Mouse (Mus musculus): ENCODE results near the gene Edil3.

Edil3 gene

GRCm38 (mm10) chr13:89238104-89238503 lies 416.8 kb downstream of the Edil3 start:
- no peak for DNase-seq (ENCODE audit: low read depth, low spot score)

- DNase-seq (ENCODE audit: low read depth, low spot score), result no peak
Measured at GRCm38 (mm10) chr13:89253990-89254642, 432.8 kb downstream of the Edil3 start.

GRCm38 (mm10) chr13:89256906-89257305 lies 435.6 kb downstream of the Edil3 start:
- DNase-seq (ENCODE audit: low read depth, low spot score), result no peak

- DNase-seq (ENCODE audit: low read depth, low spot score), result no peak
Measured at GRCm38 (mm10) chr13:89286696-89287305, 465.5 kb downstream of the Edil3 start.

- no peak for DNase-seq (ENCODE audit: low read depth, low spot score)
Measured at GRCm38 (mm10) chr13:89288201-89288600, 466.9 kb downstream of the Edil3 start.

GRCm38 (mm10) chr13:89321155-89321554 lies 499.9 kb downstream of the Edil3 start:
- DNase-seq (ENCODE audit: low read depth, low spot score), result no peak

GRCm38 (mm10) chr13:89324282-89324681 lies 503.0 kb downstream of the Edil3 start:
- peak; percentile 1 for DNase-seq (ENCODE audit: low read depth, low spot score)

- DNase-seq (ENCODE audit: low read depth, low spot score), result peak; percentile 34
Measured at GRCm38 (mm10) chr13:89334494-89334893, 513.2 kb downstream of the Edil3 start.

GRCm38 (mm10) chr13:89335908-89336579 lies 514.8 kb downstream of the Edil3 start:
- DNase-seq (ENCODE audit: low read depth, low spot score), result no peak

- DNase-seq (ENCODE audit: low read depth, low spot score), result no peak
Measured at GRCm38 (mm10) chr13:89339055-89339454, 517.8 kb downstream of the Edil3 start.

- DNase-seq (ENCODE audit: low read depth, low spot score), result no peak
Measured at GRCm38 (mm10) chr13:89339776-89340175, 518.5 kb downstream of the Edil3 start.

- no peak for DNase-seq (ENCODE audit: low read depth, low spot score)
Measured at GRCm38 (mm10) chr13:89355234-89355633, 534.0 kb downstream of the Edil3 start.

- DNase-seq (ENCODE audit: low read depth, low spot score), result no peak
Measured at GRCm38 (mm10) chr13:89358407-89358806, 537.1 kb downstream of the Edil3 start.

- DNase-seq (ENCODE audit: low read depth, low spot score), result no peak
Measured at GRCm38 (mm10) chr13:89362274-89362673, 541.0 kb downstream of the Edil3 start.

GRCm38 (mm10) chr13:89371253-89371652 lies 550.0 kb downstream of the Edil3 start:
- DNase-seq (ENCODE audit: low read depth, low spot score), result no peak

- no peak for DNase-seq (ENCODE audit: low read depth, low spot score)
Measured at GRCm38 (mm10) chr13:89371656-89372240, 550.5 kb downstream of the Edil3 start.

Data from 3T3-L1 (cell line).